Mouse (Mus musculus) thymus, adult 2 months (tissue): ENCODE data around the gene Erlin1.

Experiments
- CTCF ChIP-seq: fragments of 200-500 bp; IDR thresholded peaks from 2 replicates; pipeline ENCODE4 v1.5.1; 2012; ENCODE audit warnings: mild to moderate bottlenecking, control low read depth, low read length, moderate library complexity, borderline replicate concordance; ENCODE audit not compliant: control insufficient read depth, poor library complexity, insufficient read depth; ENCODE audit errors: extremely low read depth
- POLR2A ChIP-seq: fragments of 200-500 bp; IDR thresholded peaks from 2 replicates; pipeline ENCODE4 v1.6.1; 2012; ENCODE audit warnings: mild to moderate bottlenecking, low read length, control low read depth, moderate library complexity; ENCODE audit not compliant: control insufficient read depth, poor library complexity, insufficient read depth; ENCODE audit errors: extremely low read depth

GRCm38 (mm10) chr19:44111706-44112105 lies 42.1 kb upstream of the Erlin1 start:
- no peak for TF ChIP-seq POLR2A
- TF ChIP-seq CTCF, result no peak
